Mouse (Mus musculus) CH12.LX (cell line): ENCODE data around the gene Wnt11. TPM values are rescaled to one million over a fixed set of nuclear protein-coding genes. Genes with fewer than 3 reads are reported as not detected.

Experiments used
- polyA plus RNA-seq: library from polyadenylated mRNA; unstranded; fragments of >175 nt; gene quantifications from 2 replicates; pipeline ENCODE4 v1.2.1, GENCODE M21; 2012; ENCODE audit warnings: low read depth; ENCODE audit not compliant: insufficient read length
- total RNA-seq, 2 experiments: library from RNA; depleted of rRNA; stranded (reverse); fragments of 300-350 nt in 1 of 2; fragments of >200 nt in 1 of 2; gene quantifications; 2 replicates each; pipeline ENCODE4 v1.2.3; 2012 to 2014

Gene Wnt11
- total and polyA plus RNA-seq, 3 experiments: 0.21 TPM; not detected in 2

Other genes starting within 250 kb of the Wnt11 start
- 14.6 and 15.0 TPM in 2 replicates for gene Emsy, start 178.3 kb upstream of the Wnt11 start, total RNA-seq (2012; rRNA removed)
- 11.2 and 12.3 TPM in 2 replicates for gene Emsy, start 178.3 kb upstream of the Wnt11 start, total RNA-seq (2014; rRNA removed)
- 19.8 and 25.2 TPM in 2 replicates for gene Emsy, start 178.3 kb upstream of the Wnt11 start, polyA plus RNA-seq
- gene Thap12, start 132.0 kb upstream of the Wnt11 start, total RNA-seq (2012; rRNA removed): 29.6 and 37.4 TPM in 2 replicates
- 92.9 and 102 TPM in 2 replicates for gene Thap12, start 132.0 kb upstream of the Wnt11 start, total RNA-seq (2014; rRNA removed)
- gene Thap12, start 132.0 kb upstream of the Wnt11 start, polyA plus RNA-seq: 60.7 and 70.1 TPM in 2 replicates